Mouse (Mus musculus) leukemia stem cell, adult 10-12 weeks (primary cell): ENCODE data around the gene Acsm4. TPM values are rescaled to one million over a fixed set of nuclear protein-coding genes. Genes with fewer than 3 reads are reported as not detected.

Source experiments
- polyA plus RNA-seq: library from polyadenylated mRNA; stranded (reverse); fragments of >175 nt; gene quantifications from 2 replicates; pipeline ENCODE4 v1.2.3, GENCODE M21; 2012; ENCODE audit warnings: low replicate concordance

Acsm4 gene
- polyA plus RNA-seq = not detected in 2 replicates

DNA sequence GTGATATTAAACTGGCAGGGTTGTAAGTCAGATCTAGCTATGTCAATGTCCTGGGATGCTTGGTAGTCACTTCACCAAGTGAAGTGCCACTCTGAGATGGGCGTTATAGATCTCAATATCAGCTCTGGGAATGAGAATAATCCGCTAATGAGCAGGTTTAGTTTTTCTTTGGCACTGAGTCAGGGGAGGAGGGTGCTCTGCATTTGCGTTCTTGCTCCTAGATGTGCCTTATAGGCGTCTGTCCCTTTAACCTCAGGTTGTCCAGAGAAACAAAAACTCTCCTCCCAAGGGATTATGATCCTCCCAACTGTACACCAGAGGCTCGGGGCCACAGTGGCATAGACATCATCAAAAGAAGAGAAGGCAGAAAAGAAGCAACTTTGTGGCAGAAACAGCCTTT, at the start of gene Acsm4:
Acsm4 (plus strand) TSS at position 301 of the 400 bp plus-strand sequence.

GRCm38 (mm10) chr7:119720253-119720946, 30.6 kb downstream of the Acsm4 start, which contains the start of gene Thumpd1:
Thumpd1 (minus strand) TSS chr7:119720798.

GRCm38 (mm10) chr7:119760527-119760951, 70.7 kb downstream of the Acsm4 start, which contains the start of gene Acsm3:
Acsm3 (plus strand) TSS chr7:119760923.

Other genes with a start within 250 kb of the Acsm4 start
- gene Gp2, start 230.7 kb upstream of the Acsm4 start, polyA plus RNA-seq = not detected in 2 replicates
- not detected in 2 replicates for gene Umod, start 210.7 kb upstream of the Acsm4 start, polyA plus RNA-seq
- gene Acsm5, start 170.6 kb upstream of the Acsm4 start, polyA plus RNA-seq = not detected in 2 replicates
- gene Pdilt, start 166.5 kb upstream of the Acsm4 start, polyA plus RNA-seq = not detected in 2 replicates
- not detected in 2 replicates for gene Acsm2, start 135.7 kb upstream of the Acsm4 start, polyA plus RNA-seq
- not detected in 2 replicates for gene Acsm1, start 83.0 kb upstream of the Acsm4 start, polyA plus RNA-seq
- 40.5 and 41.0 TPM in 2 replicates for gene Thumpd1, start 30.8 kb downstream of the Acsm4 start, polyA plus RNA-seq
- not detected in 2 replicates for gene Acsm3, start 70.9 kb downstream of the Acsm4 start, polyA plus RNA-seq
- gene Rexo5, start 104.0 kb downstream of the Acsm4 start, polyA plus RNA-seq = 2.7 and 5.1 TPM in 2 replicates
- gene Eri2, start 104.0 kb downstream of the Acsm4 start, polyA plus RNA-seq = 0.54 and 1.5 TPM in 2 replicates
- 1.5 TPM in 1 of 2 replicates, not detected in the other for gene Lyrm1, start 205.8 kb downstream of the Acsm4 start, polyA plus RNA-seq
- gene Dcun1d3, start 206.3 kb downstream of the Acsm4 start, polyA plus RNA-seq = 0.43 and 5.1 TPM in 2 replicates